In genomic region chr4:46445237-46445945, GRCm38 (mm10) we compare ENCODE assay signal across 15 mouse cellular contexts. TPM values are rescaled to one million over a fixed set of nuclear protein-coding genes. Genes with fewer than 3 reads are reported as not detected.
DNase-seq lines count a peak whose midpoint lies in the region; ATAC-seq lines count a peak whose summit lies in the region.
"Had no signal": no experiment of that assay in that cellular context is flagged by ENCODE, and none has a peak within 500 bp of the region (broad histone marks: within the 10 kb centered on the region; RNA-seq: fewer than 3 reads in every experiment).

No protein-coding gene starts in this region.

- H3K4me2 ChIP-seq in midbrain, embryonic 11.5 days = no peak overlapping the region
- H3K4me2 ChIP-seq: midbrain, embryonic 12.5 days; neural tube, embryonic 13.5 days had no signal

- no peaks in the 10 kb centered on the region for H3K9me3 ChIP-seq in midbrain, embryonic 10.5 days (replicated peaks)
- no peaks in the 10 kb centered on the region for H3K9me3 ChIP-seq in midbrain, embryonic 11.5 days (ENCODE audit: control insufficient read depth, low read length)
- H3K9me3 ChIP-seq: midbrain, embryonic 12.5 days; neural tube, embryonic 13.5 days had no signal

- H3K4me1 ChIP-seq in midbrain, embryonic 10.5 days = peaks cover 24% of the 10 kb centered on the region
- H3K4me1 ChIP-seq in midbrain, embryonic 11.5 days (ENCODE audit: control insufficient read depth, insufficient read depth, low read length) = no peaks in the 10 kb centered on the region
- H3K4me1 ChIP-seq: midbrain, embryonic 12.5 days had no signal

- H3K27ac ChIP-seq in midbrain, embryonic 10.5 days (replicated peaks) = peak overlapping the region; percentile 38; the same call in 1 of the 2 replicates
- H3K27ac ChIP-seq in midbrain, embryonic 11.5 days (ENCODE audit: low read depth, low read length) = no peak overlapping the region
- H3K27ac ChIP-seq: layer of hippocampus, adult 2 months; midbrain, embryonic 12.5 days; neural tube, embryonic 13.5 days had no signal

- H3K4me3 ChIP-seq in midbrain, embryonic 10.5 days = no peak overlapping the region
- H3K4me3 ChIP-seq in midbrain, embryonic 11.5 days (ENCODE audit: low read depth, low read length) = no peak overlapping the region
- H3K4me3 ChIP-seq: layer of hippocampus, adult 2 months; midbrain, embryonic 12.5 days; neural tube, embryonic 13.5 days had no signal

- no peak for DNase-seq in cerebellum, postnatal 4 days (ENCODE audit: low spot score in 2 of 2)
- no peak for DNase-seq in midbrain, embryonic 10.5 days (ENCODE audit: low spot score)
- no peak for DNase-seq in midbrain, embryonic 11.5 days (ENCODE audit: low spot score, missing footprints)
- peak; percentile 74 to 75 for DNase-seq in cerebellum, postnatal 36 days
- DNase-seq in thymus, postnatal 14 days = peak; percentile 55
- no peak for DNase-seq in layer of hippocampus, adult 11-12 months (ENCODE audit: low spot score)
- DNase-seq in right cerebral cortex, postnatal 14 days = no peak
- DNase-seq: adrenal gland, postnatal 10 days; gastrocnemius, postnatal 36 days; lung, adult 18-20 months had no signal

- H3K36me3 ChIP-seq in midbrain, embryonic 10.5 days = no peaks in the 10 kb centered on the region
- no peaks in the 10 kb centered on the region for H3K36me3 ChIP-seq in midbrain, embryonic 11.5 days (ENCODE audit: control insufficient read depth, insufficient read depth, low read length)
- H3K36me3 ChIP-seq: midbrain, embryonic 12.5 days; neural tube, embryonic 13.5 days had no signal

- H3K9ac ChIP-seq in midbrain, embryonic 11.5 days (ENCODE audit: low read length) = no peak overlapping the region
- H3K9ac ChIP-seq: midbrain, embryonic 12.5 days; neural tube, embryonic 13.5 days had no signal

- 56% methylated on average over 9 of the region's 9 CpGs for WGBS in midbrain, embryonic 10.5 days
- WGBS in midbrain, embryonic 11.5 days = 54% methylated on average over 9 of the region's 9 CpGs

- H3K27me3 ChIP-seq in midbrain, embryonic 10.5 days (ENCODE audit: low read depth, poor library complexity, severe bottlenecking) = no peaks in the 10 kb centered on the region
- no peaks in the 10 kb centered on the region for H3K27me3 ChIP-seq in midbrain, embryonic 11.5 days (ENCODE audit: control insufficient read depth, insufficient read depth, low read length)
- H3K27me3 ChIP-seq: neural tube, embryonic 13.5 days had no signal

- peak; percentile 91 for ATAC-seq in cerebellum, adult (ENCODE audit: insufficient number of reproducible peaks, low FRiP score, low TSS enrichment)
- ATAC-seq in midbrain, embryonic 11.5 days (ENCODE audit: low FRiP score) = no peak

RNA-seq across cellular contexts. Expression of gene Anp32b, which starts 5.3 kb away (rescaled TPM):
- 345 and 414 TPM in 2 replicates for polyA plus RNA-seq in midbrain, embryonic 10.5 days (2016; fragmentation: Nextera tagmentation; extraction: Ambion mirVana)
- polyA plus RNA-seq in midbrain, embryonic 11.5 days (2014; fragmentation: Nextera tagmentation; extraction: Ambion mirVana) = 285 and 311 TPM in 2 replicates

RNA-seq across cellular contexts. Expression of gene Hemgn, which starts 32.1 kb away (rescaled TPM):
- polyA plus RNA-seq in midbrain, embryonic 10.5 days (2016; fragmentation: Nextera tagmentation; extraction: Ambion mirVana) = 13.4 and 14.5 TPM in 2 replicates
- 20.4 and 20.5 TPM in 2 replicates for polyA plus RNA-seq in midbrain, embryonic 11.5 days (2014; fragmentation: Nextera tagmentation; extraction: Ambion mirVana)
- polyA plus RNA-seq: cortical plate, adult 2 months had no signal

RNA-seq across cellular contexts. Expression of gene Nans, which starts 43.7 kb away (rescaled TPM):
- polyA plus RNA-seq in midbrain, embryonic 10.5 days (2016; fragmentation: Nextera tagmentation; extraction: Ambion mirVana) = 77.1 and 80.6 TPM in 2 replicates
- polyA plus RNA-seq in midbrain, embryonic 11.5 days (2014; fragmentation: Nextera tagmentation; extraction: Ambion mirVana) = 76.0 and 76.5 TPM in 2 replicates

RNA-seq across cellular contexts. Expression of gene Trmo, which starts 56.2 kb away (rescaled TPM):
- polyA plus RNA-seq in midbrain, embryonic 10.5 days (2016; fragmentation: Nextera tagmentation; extraction: Ambion mirVana) = 10.7 and 12.9 TPM in 2 replicates
- polyA plus RNA-seq in midbrain, embryonic 11.5 days (2014; fragmentation: Nextera tagmentation; extraction: Ambion mirVana) = 11.9 and 13.8 TPM in 2 replicates

Comparison
In these comparisons a context has a peak if more than half of its experiments do, and no peak if none do; other contexts are left out.
1. DNase-seq: peak in cerebellum, postnatal 36 days (2 of 2) and thymus, postnatal 14 days (single experiment); none in cerebellum, postnatal 4 days (0 of 2), midbrain, embryonic 10.5 days (single experiment), midbrain, embryonic 11.5 days (single experiment), layer of hippocampus, adult 11-12 months (single experiment) and right cerebral cortex, postnatal 14 days (single experiment).